Mouse (Mus musculus) layer of hippocampus, adult 9-10 months (tissue): ENCODE measurements around the gene Tmem132a.

Experiments
- DNase-seq: peaks from one replicate; pipeline ENCODE4 v3.0.0; 2022; ENCODE audit warnings: low spot score

Gene Tmem132a

GRCm38 (mm10) chr19:10878201-10878837, 8.6 kb upstream of the Tmem132a start:
- DNase-seq, result no peak

- no peak for DNase-seq
Measured at GRCm38 (mm10) chr19:10871328-10871961, 1.7 kb upstream of the Tmem132a start.

- no peak for DNase-seq
Measured at GRCm38 (mm10) chr19:10870676-10871075, 936 bp upstream of the Tmem132a start.

GRCm38 (mm10) chr19:10869241-10869885, 377 bp downstream of the Tmem132a start:
- DNase-seq, result peak; percentile 49

GRCm38 (mm10) chr19:10868623-10869141, 1.1 kb downstream of the Tmem132a start:
- no peak for DNase-seq

GRCm38 (mm10) chr19:10867946-10868622, 1.7 kb downstream of the Tmem132a start:
- DNase-seq, result no peak

- no peak for DNase-seq
Measured at GRCm38 (mm10) chr19:10866351-10866750, 3.4 kb downstream of the Tmem132a start.

GRCm38 (mm10) chr19:10860072-10860497, 9.7 kb downstream of the Tmem132a start:
- DNase-seq, result no peak

- DNase-seq, result no peak
Measured at GRCm38 (mm10) chr19:10856520-10856919, 13.2 kb downstream of the Tmem132a start.

GRCm38 (mm10) chr19:10855422-10855821, 14.3 kb downstream of the Tmem132a start:
- DNase-seq, result no peak

- DNase-seq, result no peak
Measured at GRCm38 (mm10) chr19:10847311-10848087, 22.2 kb downstream of the Tmem132a start.

GRCm38 (mm10) chr19:10846150-10846549, 23.6 kb downstream of the Tmem132a start:
- DNase-seq, result no peak

GRCm38 (mm10) chr19:10845454-10845853, 24.3 kb downstream of the Tmem132a start:
- DNase-seq, result no peak

GRCm38 (mm10) chr19:10844206-10844605, 25.5 kb downstream of the Tmem132a start:
- no peak for DNase-seq

GRCm38 (mm10) chr19:10842914-10843313, 26.8 kb downstream of the Tmem132a start:
- no peak for DNase-seq

- DNase-seq, result peak; percentile 18
Measured at GRCm38 (mm10) chr19:10841721-10842626, 27.8 kb downstream of the Tmem132a start.

GRCm38 (mm10) chr19:10839010-10839892, 30.5 kb downstream of the Tmem132a start, which contains the start of gene Slc15a3:
Gene Slc15a3 (plus strand): TSS chr19:10839727.
- DNase-seq, result no peak

GRCm38 (mm10) chr19:10835671-10836070, 34.1 kb downstream of the Tmem132a start:
- DNase-seq, result no peak

GRCm38 (mm10) chr19:10833611-10834010, 36.1 kb downstream of the Tmem132a start:
- no peak for DNase-seq
